Mouse (Mus musculus) fibroblast of lung, adult 2 months (primary cell): ENCODE data around the gene Pknox1.

Experiments used
- DNase-seq: peaks from one replicate; pipeline ENCODE4 v3.0.0-alpha.2; 2011; ENCODE audit warnings: low read depth

Pknox1 gene

DNA sequence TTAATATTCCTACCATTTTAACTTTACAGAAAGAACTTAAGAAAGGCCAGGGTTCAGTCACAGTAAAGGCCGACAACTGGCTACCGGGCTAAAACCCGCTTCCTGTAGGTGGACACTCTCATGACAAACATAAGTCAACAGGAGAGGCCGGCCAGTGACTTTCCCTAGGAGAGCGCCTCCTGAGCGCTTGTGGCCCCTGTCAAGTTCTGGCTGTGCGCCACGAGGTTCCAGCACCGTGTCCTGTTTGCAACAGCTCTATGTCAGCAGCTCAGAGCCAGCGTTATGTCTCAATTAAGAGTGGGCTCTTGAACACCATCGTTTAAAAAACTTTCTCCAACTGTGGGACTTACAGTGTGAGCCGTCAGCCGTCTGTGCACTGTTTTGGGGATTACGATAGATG lies 87.6 kb downstream of the Pknox1 start:
- no peak for DNase-seq

DNA sequence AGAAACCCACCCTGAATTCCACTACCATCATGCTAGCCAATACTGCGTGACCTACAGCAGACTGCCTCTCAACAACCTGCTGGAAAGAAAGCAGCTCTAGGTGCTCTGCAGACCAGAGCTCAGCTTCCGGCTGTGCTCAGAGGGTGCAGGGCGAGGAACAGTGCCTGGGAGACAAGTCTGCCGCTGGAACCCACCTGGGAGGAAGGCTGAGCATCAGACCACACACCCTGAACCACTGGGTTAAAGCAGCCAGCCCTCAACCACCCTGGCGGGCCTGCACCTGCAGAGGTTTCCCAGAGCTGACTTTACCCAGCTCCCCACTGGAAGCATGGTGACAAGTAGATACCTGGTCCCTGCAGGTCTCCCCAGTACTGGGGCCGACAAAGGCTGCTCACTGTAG lies 88.7 kb downstream of the Pknox1 start:
- no peak for DNase-seq

DNA sequence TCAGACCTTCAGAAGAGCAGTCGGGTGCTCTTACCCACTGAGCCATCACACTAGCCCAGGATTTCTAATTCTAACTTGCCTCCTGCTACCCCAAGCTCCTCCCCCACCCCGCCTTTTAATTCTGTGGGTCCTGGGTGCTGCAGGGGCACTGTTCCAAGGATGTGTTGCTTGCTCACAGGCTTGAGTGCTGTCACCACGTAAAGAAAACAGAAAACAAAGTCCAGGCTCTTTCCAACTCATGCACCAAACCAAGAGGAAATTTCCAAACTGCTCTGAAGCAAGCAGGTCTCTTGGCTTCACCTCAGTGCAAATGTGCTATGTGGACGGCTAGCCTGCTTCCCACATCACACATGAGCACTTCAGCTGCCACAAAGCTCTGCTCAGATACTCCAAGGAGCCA lies 90.8 kb downstream of the Pknox1 start:
- no peak for DNase-seq

DNA sequence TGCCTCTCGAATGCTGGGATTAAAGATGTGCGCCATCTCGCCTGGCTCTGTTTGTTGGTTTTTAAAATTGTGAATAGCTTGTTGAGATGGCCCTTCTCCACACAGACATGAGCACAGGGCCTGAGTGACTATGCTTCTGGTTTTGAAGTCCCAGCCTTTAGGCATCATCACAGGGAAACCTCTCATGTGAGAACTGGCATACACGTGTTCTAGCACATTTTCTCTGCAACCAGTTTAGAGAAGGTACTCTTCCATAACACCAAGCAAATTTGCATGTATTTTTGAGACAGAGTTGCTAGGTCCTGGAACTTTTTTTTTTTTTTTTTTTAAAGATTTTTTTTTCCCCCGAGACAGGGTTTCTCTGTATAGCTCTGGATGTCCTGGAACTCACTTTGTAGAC lies 92.1 kb downstream of the Pknox1 start:
- DNase-seq: no peak
